Mouse (Mus musculus) heart, postnatal 36 days (tissue): ENCODE measurements around the gene Cdh3. TPM values are rescaled to one million over a fixed set of nuclear protein-coding genes. Genes with fewer than 3 reads are reported as not detected.
"Not testable (repeated sequence)": the region's sequence is repeated elsewhere in the genome, so short reads cannot be mapped to it uniquely, and the experiment has no call there.

Experiments
- DNase-seq, 2 experiments: peaks; one replicate each; pipeline ENCODE4 v3.0.0; 2021 to 2022
- intact Hi-C: fragments of 180-260 bp; cut with DNase I; formaldehyde crosslinking; loops from one replicate; pipeline ENCODE4 v1.15.1; 2025
- total RNA-seq, 2 experiments: library from RNA; stranded (reverse); gene quantifications; 2 replicates each; pipeline ENCODE4 v1.2.3; 2021

The Cdh3 gene
- total RNA-seq, 2 experiments from 2014 or later = 0.81 to 1.2 TPM

GRCm38 (mm10) chr8:106569006-106569405, 58.3 kb downstream of the Cdh3 start:
- intact Hi-C loops = no loop called here
- DNase-seq = no peak

- DNase-seq = no peak
- intact Hi-C loops = no loop called here
Observed at GRCm38 (mm10) chr8:106570386-106570785, 59.7 kb downstream of the Cdh3 start.

GRCm38 (mm10) chr8:106571551-106572172, 61.0 kb downstream of the Cdh3 start:
- intact Hi-C loops = no loop called here
- no peak for DNase-seq

GRCm38 (mm10) chr8:106572175-106572574, 61.5 kb downstream of the Cdh3 start:
- DNase-seq, intact Hi-C loops: not testable (repeated sequence)

- intact Hi-C loops, DNase-seq: not testable (repeated sequence)
Observed at GRCm38 (mm10) chr8:106573168-106573567, 62.5 kb downstream of the Cdh3 start, which contains the start of gene Gm10073. Gm10073 (minus strand) TSS chr8:106573461.

GRCm38 (mm10) chr8:106574283-106574682, 63.6 kb downstream of the Cdh3 start:
- intact Hi-C loops = no loop called here
- no peak for DNase-seq

GRCm38 (mm10) chr8:106576849-106577555, 66.3 kb downstream of the Cdh3 start:
- DNase-seq = peak in 1 of 2 experiments; percentile 18

GRCm38 (mm10) chr8:106579510-106579909, 68.8 kb downstream of the Cdh3 start:
- DNase-seq = no peak
- intact Hi-C loops = no loop called here

More at GRCm38 (mm10) chr8:106576849-106577555, 66.3 kb downstream of the Cdh3 start:
- intact Hi-C loops = no loop called here

- intact Hi-C loops = no loop called here
- DNase-seq = no peak
Observed at GRCm38 (mm10) chr8:106581344-106582088, 70.8 kb downstream of the Cdh3 start.

- intact Hi-C loops = no loop called here
- DNase-seq = no peak
Observed at GRCm38 (mm10) chr8:106584942-106585670, 74.4 kb downstream of the Cdh3 start.

- intact Hi-C loops = no loop called here
- no peak for DNase-seq
Observed at GRCm38 (mm10) chr8:106585671-106586037, 75.0 kb downstream of the Cdh3 start.

- intact Hi-C loops = no loop called here
Observed at GRCm38 (mm10) chr8:106586896-106587295, 76.2 kb downstream of the Cdh3 start.

GRCm38 (mm10) chr8:106588443-106589431, 78.0 kb downstream of the Cdh3 start:
- intact Hi-C loops = no loop called here
- no peak for DNase-seq

More at GRCm38 (mm10) chr8:106586896-106587295, 76.2 kb downstream of the Cdh3 start:
- no peak for DNase-seq

GRCm38 (mm10) chr8:106592458-106592857, 81.8 kb downstream of the Cdh3 start:
- DNase-seq = no peak
- intact Hi-C loops = no loop called here

GRCm38 (mm10) chr8:106595623-106596022, 84.9 kb downstream of the Cdh3 start:
- intact Hi-C loops = not testable (repeated sequence)

GRCm38 (mm10) chr8:106597067-106597466, 86.4 kb downstream of the Cdh3 start:
- no peak for DNase-seq
- intact Hi-C loops = no loop called here

More at GRCm38 (mm10) chr8:106595623-106596022, 84.9 kb downstream of the Cdh3 start:
- not testable (repeated sequence) for DNase-seq

GRCm38 (mm10) chr8:106599265-106599979, 88.7 kb downstream of the Cdh3 start:
- intact Hi-C loops = no loop called here
- no peak for DNase-seq

GRCm38 (mm10) chr8:106603131-106603819, 92.6 kb downstream of the Cdh3 start, which contains the start of gene Cdh1:
Cdh1 (plus strand) TSS chr8:106603351.
- intact Hi-C loops = no loop called here
- peak in 1 of 2 experiments; percentile 5 for DNase-seq
